Mouse (Mus musculus): ENCODE results near the gene Actrt3. TPM values are rescaled to one million over a fixed set of nuclear protein-coding genes. Genes with fewer than 3 reads are reported as not detected.
"Not testable (repeated sequence)": the region's sequence is repeated elsewhere in the genome, so short reads cannot be mapped to it uniquely, and the experiment has no call there.

The Actrt3 gene
- total RNA-seq, 2 experiments from 2014 or later, result not detected

GRCm38 (mm10) chr3:30588865-30589264, 10.9 kb downstream of the Actrt3 start:
- DNase-seq (ENCODE audit: low spot score in 2 of 2), result no peak

GRCm38 (mm10) chr3:30573549-30573948, 26.2 kb downstream of the Actrt3 start:
- no peak for DNase-seq (ENCODE audit: low spot score in 2 of 2)

GRCm38 (mm10) chr3:30566333-30566732, 33.4 kb downstream of the Actrt3 start:
- not testable (repeated sequence) for DNase-seq (ENCODE audit: low spot score in 2 of 2)

- no peak for DNase-seq (ENCODE audit: low spot score in 2 of 2)
Observed at GRCm38 (mm10) chr3:30560677-30561314, 38.9 kb downstream of the Actrt3 start.

GRCm38 (mm10) chr3:30553741-30554140, 46.0 kb downstream of the Actrt3 start:
- no peak for DNase-seq (ENCODE audit: low spot score in 2 of 2)

GRCm38 (mm10) chr3:30550218-30550617, 49.5 kb downstream of the Actrt3 start:
- DNase-seq (ENCODE audit: low spot score in 2 of 2), result no peak

GRCm38 (mm10) chr3:30548928-30549327, 50.8 kb downstream of the Actrt3 start:
- no peak for DNase-seq (ENCODE audit: low spot score in 2 of 2)

- no peak for DNase-seq (ENCODE audit: low spot score in 2 of 2)
Observed at GRCm38 (mm10) chr3:30547908-30548307, 51.8 kb downstream of the Actrt3 start, which contains the start of gene Mecom. Mecom (minus strand) TSS chr3:30548008.

Other genes starting within 250 kb of the Actrt3 start
- 10 to 100 TPM; 14.7 to 41.9 TPM for gene Mecom, start 51.9 kb downstream of the Actrt3 start, total RNA-seq (2021)
- gene Mynn, start 2.1 kb upstream of the Actrt3 start, total RNA-seq (2021), result 10 to 100 TPM; 30.0 to 42.3 TPM
- gene Lrriq4, start 44.6 kb upstream of the Actrt3 start, total RNA-seq (2021), result not detected
- gene Lrrc34, start 47.9 kb upstream of the Actrt3 start, total RNA-seq (2021), result under 1 TPM; 0.42 to 0.70 TPM
- gene Lrrc31, start 99.9 kb upstream of the Actrt3 start, total RNA-seq (2021), result under 1 TPM in 1 of 2 experiments, not detected in 1; 0.14 TPM
- under 1 TPM in 1 of 2 experiments, not detected in 1; 0.08 TPM for gene Samd7, start 146.4 kb upstream of the Actrt3 start, total RNA-seq (2021)
- 10 to 100 TPM; 69.8 to 74.4 TPM for gene Sec62, start 192.9 kb upstream of the Actrt3 start, total RNA-seq (2021)